Mouse (Mus musculus) MEL (cell line): ENCODE data around the gene Npy2r.

ENCODE experiments used
- CTCF ChIP-seq, 3 experiments: IDR thresholded peaks in 2 of 3; conservative IDR thresholded peaks in 1 of 3; 2 replicates each; pipeline ENCODE4 v1.5.1; 2011 to 2012; ENCODE audit warnings: low read length in 3 of 3, low read depth in 2 of 3, mild to moderate bottlenecking in 2 of 3, improper control_type of control experiment in 1 of 3, inconsistent platforms in 1 of 3, mixed read lengths in 1 of 3, moderate library complexity in 1 of 3; ENCODE audit not compliant: control insufficient read depth in 1 of 3, insufficient read depth in 1 of 3, poor library complexity in 1 of 3, severe bottlenecking in 1 of 3
- KAT2A ChIP-seq: conservative IDR thresholded peaks from 2 replicates; pipeline ENCODE4 v1.6.1; 2012; ENCODE audit warnings: low read depth, low read length, improper control_type of control experiment, inconsistent platforms
- MYB ChIP-seq: IDR thresholded peaks from 2 replicates; pipeline ENCODE4 v1.6.1; 2011; ENCODE audit warnings: mild to moderate bottlenecking, low read depth, low read length, improper control_type of control experiment
- POLR2A ChIP-seq, 2 experiments: IDR thresholded peaks; 2 replicates each; pipeline ENCODE4 v1.6.1; 2011 to 2012; ENCODE audit warnings: low read length in 2 of 2, mild to moderate bottlenecking in 2 of 2, control low read depth in 1 of 2, improper control_type of control experiment in 1 of 2, low read depth in 1 of 2, moderate library complexity in 1 of 2; ENCODE audit not compliant: control insufficient read depth in 1 of 2, insufficient read depth in 1 of 2, poor library complexity in 1 of 2
- TBP ChIP-seq: IDR thresholded peaks from 2 replicates; pipeline ENCODE4 v1.8.0; 2011; ENCODE audit warnings: low read depth, low read length, improper control_type of control experiment
- USF2 ChIP-seq, 2 experiments: IDR thresholded peaks; 2 replicates each; pipeline ENCODE4 v1.6.1; 2011 to 2012; ENCODE audit warnings: improper control_type of control experiment in 2 of 2, low read length in 2 of 2, borderline replicate concordance in 1 of 2, inconsistent platforms in 1 of 2, low read depth in 1 of 2, mild to moderate bottlenecking in 1 of 2; ENCODE audit not compliant: insufficient read depth in 1 of 2
- ZMIZ1 ChIP-seq: IDR thresholded peaks from 2 replicates; pipeline ENCODE4 v1.6.1; 2012; ENCODE audit warnings: low read depth, mild to moderate bottlenecking, inconsistent platforms, low read length, improper control_type of control experiment, moderate library complexity

DNA sequence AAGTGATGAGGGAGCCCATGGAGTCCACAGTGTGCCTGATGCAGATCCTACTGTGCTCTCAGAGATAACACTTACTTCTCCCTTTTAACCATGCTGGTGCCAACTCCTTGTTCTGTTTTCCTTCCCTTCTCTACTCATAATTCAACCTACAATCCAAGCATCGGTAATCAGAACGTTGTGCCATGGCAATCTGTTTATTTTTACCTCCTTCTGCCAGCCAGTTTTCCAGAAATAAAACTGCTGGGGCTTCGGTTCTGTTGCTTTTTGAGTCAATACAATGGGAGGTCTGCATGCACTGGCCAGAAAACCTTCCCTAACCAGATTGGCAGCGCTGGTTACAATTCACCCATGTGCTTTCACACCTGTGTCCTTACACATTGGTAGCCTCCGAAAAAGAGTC, 7.9 kb downstream of the Npy2r start:
- TF ChIP-seq CTCF (IDR thresholded peaks at IDR 0.05 in 2 of 3, conservative IDR thresholded peaks at IDR 0.05 in 1 of 3; ENCODE audit: control insufficient read depth in 1 of 3, insufficient read depth in 1 of 3, low read depth in 2 of 3, low read length in 3 of 3, poor library complexity in 1 of 3, severe bottlenecking in 1 of 3) (no peak), KAT2A (no peak), ZMIZ1 (no peak), MYB (no peak), USF2 (IDR thresholded peaks at IDR 0.05; ENCODE audit: borderline replicate concordance in 1 of 2, insufficient read depth in 1 of 2, low read depth in 1 of 2, low read length in 2 of 2) (no peak), TBP (no peak), POLR2A (IDR thresholded peaks at IDR 0.05; ENCODE audit: control insufficient read depth in 1 of 2, insufficient read depth in 1 of 2, low read depth in 1 of 2, low read length in 2 of 2, poor library complexity in 1 of 2) (no peak)
